Mouse (Mus musculus) liver, postnatal 0 days (tissue): ENCODE measurements around the gene Atad5.

Source experiments
- CTCF ChIP-seq: sonication (generic); IDR thresholded peaks from 2 replicates; pipeline ENCODE4 v1.5.1; 2016; ENCODE audit warnings: antibody characterized with exemption, low read depth
- EP300 ChIP-seq: IDR thresholded peaks from 2 replicates; pipeline ENCODE4 v1.6.1; 2016; ENCODE audit warnings: antibody characterized with exemption, low read depth, mild to moderate bottlenecking

DNA sequence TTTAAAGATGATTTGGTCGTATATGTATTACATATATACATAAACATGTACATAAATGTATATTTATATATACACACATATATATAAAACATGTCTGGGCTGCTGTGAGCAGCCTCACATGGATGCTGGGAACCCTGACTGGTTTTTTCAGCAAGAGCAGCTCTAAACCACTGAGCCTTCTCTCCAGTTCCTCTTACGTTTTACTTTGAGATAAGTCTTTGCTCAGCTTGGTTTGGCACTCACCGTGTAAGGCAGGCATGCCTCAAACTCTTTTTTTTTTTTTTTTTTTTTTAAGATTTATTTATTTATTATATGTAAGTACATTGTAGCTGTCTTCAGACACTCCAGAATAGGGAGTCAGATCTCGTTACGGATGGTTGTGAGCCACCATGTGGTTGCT lies 61.4 kb downstream of the Atad5 start:
- TF ChIP-seq EP300, result no peak
- TF ChIP-seq CTCF, result no peak
